Mouse (Mus musculus) left cerebral cortex, postnatal 14 days (tissue): ENCODE measurements at regions not wholly inside any gene's neighbourhood (a gene's known extent, or its start where the extent isn't known, plus 50 kb on each side); places are given as distances from the start of the nearest gene placed in this dataset.

Experiments
- DNase-seq, 2 experiments: peaks; one replicate each; pipeline ENCODE4 v3.0.0; 2021 to 2022; ENCODE audit warnings: low spot score in 2 of 2, mixed read lengths in 1 of 2
- intact Hi-C: fragments of 180-260 bp; cut with DNase I; formaldehyde crosslinking; loops from one replicate; pipeline ENCODE4 v1.15.1; 2025

GRCm38 (mm10) chr16:72152920-72153319, 155.2 kb upstream of the Robo1 start:
- DNase-seq, result no peak
- intact Hi-C loops, result no loop called here

- DNase-seq, result no peak
- intact Hi-C loops, result no loop called here
Measured at GRCm38 (mm10) chr16:72157913-72158312, 150.2 kb upstream of the Robo1 start.

DNA sequence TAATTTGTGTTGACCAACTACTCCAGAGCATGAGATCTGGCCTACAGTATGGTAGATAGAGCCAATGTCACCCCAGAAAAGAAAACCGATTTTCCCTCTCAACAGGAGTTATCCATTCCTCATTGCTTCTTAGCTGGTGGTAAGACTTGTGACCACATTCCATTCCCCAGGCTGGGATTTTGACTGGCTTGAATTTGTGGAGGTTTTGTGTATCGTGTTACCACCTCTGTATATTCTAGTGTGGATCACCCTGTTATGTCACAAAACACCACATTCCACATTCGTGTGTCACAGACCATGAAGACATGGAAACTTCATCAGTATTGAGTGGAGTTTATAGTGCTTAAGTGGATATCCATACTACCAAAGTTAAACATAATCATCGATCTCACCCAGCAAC, 148.7 kb upstream of the Robo1 start:
- DNase-seq, result no peak
- intact Hi-C loops, result no loop called here

DNA sequence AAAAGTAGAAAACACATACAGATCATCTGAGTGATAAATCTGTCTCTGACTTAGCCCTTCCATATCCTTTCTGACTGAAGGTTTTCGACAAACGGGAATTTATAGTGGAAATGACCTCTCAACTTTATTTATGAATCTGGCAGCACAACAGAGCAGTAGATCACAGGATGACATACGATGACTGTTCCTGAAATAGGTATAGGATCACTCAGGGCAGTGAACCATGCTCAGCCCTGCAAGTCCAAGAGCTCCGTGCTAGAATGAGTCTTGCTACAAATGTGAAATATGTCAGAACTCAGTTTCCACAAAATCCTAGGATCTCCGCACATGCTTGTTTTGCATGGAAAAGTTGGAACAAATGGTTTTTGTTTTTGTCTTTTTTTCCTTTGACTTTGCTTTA, 132.4 kb upstream of the Robo1 start:
- intact Hi-C loops, result no loop called here
- no peak for DNase-seq

- intact Hi-C loops, result no loop called here
- DNase-seq, result no peak
Measured at GRCm38 (mm10) chr16:72194320-72194719, 113.8 kb upstream of the Robo1 start.

DNA sequence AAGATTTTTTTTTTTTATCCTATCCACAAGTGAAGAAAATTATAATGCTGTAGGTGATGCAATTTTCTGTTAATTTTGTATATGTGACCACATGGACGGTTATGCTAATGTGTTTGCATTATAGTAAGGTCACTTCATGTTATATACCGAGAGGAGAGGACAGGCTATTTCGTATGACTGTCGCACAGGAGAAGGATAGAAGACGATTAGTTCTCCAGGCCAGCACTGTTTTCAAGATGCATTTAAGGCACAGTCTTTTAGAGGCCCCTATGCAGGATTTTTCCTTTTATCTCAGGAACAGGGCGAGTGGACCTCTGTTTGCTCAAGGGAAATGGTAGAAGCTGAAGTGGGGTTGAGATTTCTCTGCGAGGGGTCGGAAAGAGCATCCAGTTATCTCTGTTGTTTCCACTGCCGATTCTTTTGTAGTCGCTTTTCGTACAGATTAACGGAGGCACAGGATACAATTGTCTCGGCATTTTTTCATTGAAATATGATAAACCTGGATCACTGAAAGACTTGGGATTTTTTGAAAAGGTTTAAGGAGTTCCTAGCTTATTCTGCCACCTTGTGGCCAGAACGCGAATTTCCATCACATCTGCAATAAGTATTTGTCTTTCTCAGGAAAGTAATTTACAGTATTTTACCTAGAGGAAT, 92.6 kb upstream of the Robo1 start:
- peak; percentile 72 to 90 for DNase-seq
- intact Hi-C loops, result loop anchor here (1.0 to 5.0 kb wide), 2 partner anchors 767 to 968 kb away; no protein-coding TSS in a partner anchor

DNA sequence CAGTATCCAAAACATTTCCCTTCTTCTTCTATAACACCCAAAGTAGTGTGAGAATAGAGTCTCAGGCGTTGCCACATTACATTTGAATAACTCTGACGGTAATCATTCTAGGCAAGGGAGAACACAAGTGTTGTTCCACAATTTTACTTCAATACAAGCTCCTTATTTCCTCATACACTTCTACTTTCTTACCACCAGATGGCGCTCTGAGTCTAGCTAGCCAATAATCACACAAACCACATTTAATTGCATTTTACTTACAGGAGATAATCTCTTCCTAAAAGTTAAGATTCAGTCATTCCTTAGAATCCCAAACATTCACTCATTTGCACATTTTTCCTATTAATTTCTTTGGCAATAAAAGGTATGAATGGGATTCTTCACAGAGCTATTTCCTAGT, 90.1 kb upstream of the Robo1 start:
- intact Hi-C loops, result loop anchor here (5.0 kb wide), 1 partner anchor 764 kb away; no protein-coding TSS in a partner anchor
- peak in 1 of 2 experiments; percentile 35 for DNase-seq

DNA sequence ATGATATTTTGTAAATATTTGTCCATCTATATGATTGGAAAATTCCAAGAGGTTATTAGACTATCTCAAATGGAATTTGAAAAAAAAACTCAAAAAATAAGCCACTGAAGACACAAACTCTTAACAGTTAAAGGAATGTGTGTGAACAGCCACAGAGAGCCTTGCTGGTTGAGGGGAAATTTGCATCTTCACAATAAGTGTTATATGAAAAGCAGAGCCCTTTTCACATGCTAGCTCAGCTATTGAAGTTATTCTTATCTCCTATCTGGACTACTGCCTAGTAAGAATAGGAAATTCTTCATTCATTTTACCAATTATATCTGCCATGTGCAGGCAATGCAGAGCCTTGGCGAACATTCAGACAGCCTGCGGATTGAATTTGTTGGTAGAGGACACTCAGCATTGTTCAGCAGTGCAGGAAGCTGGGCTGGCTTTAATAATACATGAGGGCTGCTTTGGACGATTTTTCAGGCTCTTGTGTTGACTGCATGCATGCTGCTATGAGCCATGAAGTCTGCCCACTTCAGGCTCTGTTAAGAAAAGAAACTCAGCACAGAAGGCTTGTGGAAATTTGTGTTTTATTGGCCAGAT, 86.1 kb upstream of the Robo1 start:
- intact Hi-C loops, result no loop called here
- DNase-seq, result peak; percentile 13 to 23

DNA sequence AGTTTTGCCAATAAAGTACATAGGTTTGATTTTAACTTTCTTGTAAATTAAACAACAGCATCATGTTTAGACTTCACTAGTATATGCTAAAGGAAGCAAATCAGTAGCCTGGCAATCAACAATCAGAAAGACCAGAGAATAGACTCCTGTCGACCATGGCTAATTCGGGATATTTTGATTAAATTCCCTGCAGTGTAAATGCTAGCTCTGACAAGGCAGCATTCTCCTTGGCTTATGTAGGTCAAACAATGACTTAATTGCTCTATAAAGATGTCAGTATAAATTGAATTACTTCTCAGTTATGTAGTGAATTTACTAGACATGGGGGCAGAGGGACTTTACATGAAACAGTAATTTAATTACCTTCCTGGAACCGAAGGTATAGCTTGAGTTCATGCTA, 84.2 kb upstream of the Robo1 start:
- intact Hi-C loops, result no loop called here
- DNase-seq, result no peak

GRCm38 (mm10) chr16:72225157-72225880, 82.8 kb upstream of the Robo1 start:
- intact Hi-C loops, result no loop called here
- no peak for DNase-seq

GRCm38 (mm10) chr16:72234366-72234765, 73.7 kb upstream of the Robo1 start:
- intact Hi-C loops, result no loop called here

GRCm38 (mm10) chr16:72239631-72240030, 68.5 kb upstream of the Robo1 start:
- intact Hi-C loops, result no loop called here
- DNase-seq, result no peak

More at GRCm38 (mm10) chr16:72234366-72234765, 73.7 kb upstream of the Robo1 start:
- peak; percentile 13 to 58 for DNase-seq

GRCm38 (mm10) chr16:72256388-72256787, 51.7 kb upstream of the Robo1 start:
- DNase-seq, result no peak

More at GRCm38 (mm10) chr16:72256388-72256787, 51.7 kb upstream of the Robo1 start:
- intact Hi-C loops, result no loop called here
